In the genomic region with DNA sequence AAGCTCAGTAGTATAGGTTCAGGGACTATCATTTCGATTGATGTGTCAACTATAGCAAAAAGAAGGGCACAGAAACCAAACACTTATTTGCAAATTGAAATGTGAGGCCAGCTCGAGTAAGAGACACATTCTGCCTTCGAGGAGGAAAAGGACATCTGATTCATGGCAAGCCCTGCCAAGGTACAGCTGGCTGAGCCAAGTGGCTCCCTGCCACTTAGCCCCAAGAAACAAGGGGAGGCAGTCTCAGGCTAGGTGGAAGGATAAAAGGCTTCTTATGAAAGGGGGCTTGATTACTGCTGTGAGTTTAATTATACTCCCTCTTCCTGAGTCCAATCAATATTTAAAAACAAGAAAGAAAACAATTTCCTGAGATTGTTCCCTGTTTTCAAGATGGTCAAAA, we compare ENCODE assay signal across 8 mouse cellular contexts.
DNase-seq lines count a peak whose midpoint lies in the region; ATAC-seq and TF ChIP-seq lines count a peak whose summit lies in the region.

No protein-coding gene starts in this region.

- no peaks in the 10 kb centered on the region for H3K9me3 ChIP-seq in forebrain, embryonic 14.5 days (replicated peaks; ENCODE audit: control insufficient read depth, low read length)
- H3K9me3 ChIP-seq in forebrain, embryonic 10.5 days, result no peaks in the 10 kb centered on the region
- H3K9me3 ChIP-seq in lung, embryonic 16.5 days (ENCODE audit: control insufficient read depth, low read length), result no peaks in the 10 kb centered on the region; the same call in 1 of the 2 replicates

- WGBS in forebrain, embryonic 14.5 days, result 25% methylated on average over 3 of the region's 3 CpGs
- 65% methylated on average over 3 of the region's 3 CpGs for WGBS in forebrain, embryonic 10.5 days
- 29% methylated on average over 3 of the region's 3 CpGs for WGBS in lung, embryonic 16.5 days
- 73% methylated on average over 3 of the region's 3 CpGs for WGBS in thymus, adult 2 months

- no peak overlapping the region for H3K4me3 ChIP-seq in forebrain, embryonic 14.5 days (ENCODE audit: low read depth, low read length)
- H3K4me3 ChIP-seq in forebrain, embryonic 10.5 days, result no peak overlapping the region
- no peak overlapping the region for H3K4me3 ChIP-seq in lung, embryonic 16.5 days (ENCODE audit: low read length)
- H3K4me3 ChIP-seq in thymus, adult 2 months (ENCODE audit: control insufficient read depth, insufficient read depth, low read length), result no peak overlapping the region

- intact Hi-C loops in heart, postnatal 25 days (cut with DNase I), result no loop called here

- H3K4me1 ChIP-seq in forebrain, embryonic 14.5 days (ENCODE audit: control insufficient read depth, insufficient read depth, low read length), result peaks cover 3% of the 10 kb centered on the region; the same call in 1 of the 2 replicates
- peaks cover 7% of the 10 kb centered on the region for H3K4me1 ChIP-seq in forebrain, embryonic 10.5 days
- peaks cover 8% of the 10 kb centered on the region for H3K4me1 ChIP-seq in lung, embryonic 16.5 days (replicated peaks; ENCODE audit: control insufficient read depth, insufficient read depth, low read length)
- H3K4me1 ChIP-seq in thymus, adult 2 months (replicated peaks; ENCODE audit: control insufficient read depth, insufficient read depth, low read length), result no peaks in the 10 kb centered on the region

- no peaks in the 10 kb centered on the region for H3K36me3 ChIP-seq in forebrain, embryonic 14.5 days (ENCODE audit: control insufficient read depth, insufficient read depth, low read length)
- no peaks in the 10 kb centered on the region for H3K36me3 ChIP-seq in forebrain, embryonic 10.5 days (replicated peaks)
- no peaks in the 10 kb centered on the region for H3K36me3 ChIP-seq in lung, embryonic 16.5 days (ENCODE audit: control insufficient read depth, insufficient read depth, low read length)
- H3K36me3 ChIP-seq in thymus, adult 2 months (ENCODE audit: control insufficient read depth, insufficient read depth, low read length), result no peaks in the 10 kb centered on the region

- peak; percentile 71 for DNase-seq in forebrain, embryonic 14.5 days (ENCODE audit: low spot score)
- no peak for DNase-seq in forebrain, embryonic 10.5 days (ENCODE audit: extremely low spot score, low spot score)
- DNase-seq in right cerebral cortex, adult 18-20 months, result peak; percentile 56
- no peak for DNase-seq in right cerebral cortex, postnatal 14 days
- DNase-seq in heart, postnatal 25 days (ENCODE audit: low spot score), result peak; percentile 27
- DNase-seq in thymus, adult 2 months, result no peak
- DNase-seq in thymus, postnatal 14 days, result no peak

- TF ChIP-seq POLR2A in thymus, adult 2 months (IDR thresholded peaks at IDR 0.05; ENCODE audit: control insufficient read depth, extremely low read depth, insufficient read depth, low read length, poor library complexity), result no peak

- TF ChIP-seq CTCF in thymus, adult 2 months (IDR thresholded peaks at IDR 0.05; ENCODE audit: borderline replicate concordance, control insufficient read depth, extremely low read depth, insufficient read depth, low read length, poor library complexity), result no peak

- ATAC-seq in forebrain, embryonic 14.5 days, result peak; percentile 74; the same call in 1 of the 2 replicates
- ATAC-seq in lung, embryonic 16.5 days (ENCODE audit: low read depth), result peak; percentile 77

- no peak overlapping the region for H3K27ac ChIP-seq in forebrain, embryonic 14.5 days (ENCODE audit: low read depth, low read length)
- H3K27ac ChIP-seq in forebrain, embryonic 10.5 days, result no peak overlapping the region
- H3K27ac ChIP-seq in lung, embryonic 16.5 days (ENCODE audit: low read length), result peak overlapping the region; percentile 65; the same call in 1 of the 2 replicates
- no peak overlapping the region for H3K27ac ChIP-seq in thymus, adult 2 months (ENCODE audit: control insufficient read depth, insufficient read depth, low read length)

- H3K4me2 ChIP-seq in forebrain, embryonic 14.5 days (ENCODE audit: low read length), result no peak overlapping the region
- H3K4me2 ChIP-seq in lung, embryonic 16.5 days (ENCODE audit: low read depth, low read length), result no peak overlapping the region

- no peaks in the 10 kb centered on the region for H3K27me3 ChIP-seq in forebrain, embryonic 14.5 days (replicated peaks; ENCODE audit: control insufficient read depth, insufficient read depth, low read length)
- H3K27me3 ChIP-seq in forebrain, embryonic 10.5 days (ENCODE audit: poor library complexity, severe bottlenecking), result no peaks in the 10 kb centered on the region
- no peaks in the 10 kb centered on the region for H3K27me3 ChIP-seq in lung, embryonic 16.5 days (ENCODE audit: control insufficient read depth, insufficient read depth, low read depth, low read length)
- no peaks in the 10 kb centered on the region for H3K27me3 ChIP-seq in thymus, adult 2 months (ENCODE audit: control insufficient read depth, insufficient read depth, low read length)

- H3K9ac ChIP-seq in forebrain, embryonic 14.5 days (ENCODE audit: low read length), result no peak overlapping the region
- H3K9ac ChIP-seq in lung, embryonic 16.5 days (ENCODE audit: low read length), result no peak overlapping the region

Comparison
In these comparisons a context has a peak if more than half of its experiments do, and no peak if none do; other contexts are left out.
1. DNase-seq: peak in forebrain, embryonic 14.5 days (single experiment), right cerebral cortex, adult 18-20 months (single experiment) and heart, postnatal 25 days (single experiment); none in forebrain, embryonic 10.5 days (single experiment), right cerebral cortex, postnatal 14 days (single experiment), thymus, adult 2 months (single experiment) and thymus, postnatal 14 days (single experiment).